Mouse (Mus musculus) inflammation-experienced regulatory T-cells, adult 16 weeks (primary cell): Measurements from ENCODE around the gene Ndrg4. TPM values are rescaled to one million over a fixed set of nuclear protein-coding genes. Genes with fewer than 3 reads are reported as not detected.

ENCODE experiments used
- polyA plus RNA-seq: library from polyadenylated mRNA; unstranded; fragments of 100-300 nt; shearing (Covaris generic); gene quantifications from one replicate; pipeline ENCODE4 v1.2.1, GENCODE M21; 2017

Ndrg4 gene
- 2.5 TPM for polyA plus RNA-seq

GRCm38 (mm10) chr8:95676631-95677030 is at the start of gene Ndrg4:
Gene Ndrg4, plus strand, starts transcription at chr8:95676980.

DNA sequence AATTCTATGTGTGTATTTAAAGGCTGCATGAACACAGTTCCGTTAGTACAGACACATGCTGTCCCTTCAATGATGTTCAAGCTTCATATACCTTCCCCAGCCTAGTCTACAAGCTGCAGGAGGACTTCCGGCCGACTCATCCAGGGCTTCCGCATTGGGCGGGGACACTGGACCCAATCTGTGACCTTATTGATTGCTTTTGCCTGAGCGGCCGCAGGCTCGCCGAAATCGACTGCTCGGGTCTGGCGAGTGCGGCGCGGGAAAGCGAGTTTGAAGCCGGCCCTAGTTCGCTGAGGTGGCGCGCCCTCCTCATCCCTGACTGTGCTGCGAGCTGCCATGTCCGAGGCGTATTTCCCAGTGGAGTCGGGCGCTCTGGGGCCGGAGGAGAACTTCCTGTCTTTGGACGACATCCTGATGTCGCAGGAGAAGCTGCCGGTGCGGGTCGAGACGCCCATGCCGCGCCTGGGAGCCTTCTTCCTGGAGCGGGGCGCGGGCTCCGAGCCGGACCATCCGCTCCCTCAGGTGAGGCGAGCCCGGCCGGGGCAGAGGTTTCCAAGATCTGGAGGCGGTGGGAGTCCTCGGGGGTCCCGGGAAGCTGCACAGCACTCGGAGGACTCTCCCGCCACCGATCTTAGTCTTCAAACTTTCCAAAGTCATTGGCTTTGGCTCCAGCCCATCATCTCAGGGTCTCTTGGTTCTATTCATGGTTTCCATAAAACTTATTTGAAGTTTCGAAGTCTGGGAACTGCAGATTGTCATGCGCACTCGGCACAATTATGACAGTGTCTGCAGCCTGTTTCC is 43.3 kb upstream of the Ndrg4 start, which contains the start of gene Gins3:
Gene Gins3 (plus strand): TSS at position 192 of the 801 bp plus-strand sequence.

GRCm38 (mm10) chr8:95715676-95716531 is 39.1 kb downstream of the Ndrg4 start, which contains the start of gene Setd6:
Gene Setd6, plus strand, starts transcription at chr8:95715881.

Other genes starting within 250 kb of the Ndrg4 start
- 47.1 TPM for gene Cfap20, start 242.1 kb upstream of the Ndrg4 start, polyA plus RNA-seq
- 5.6 TPM for gene Csnk2a2, start 186.9 kb upstream of the Ndrg4 start, polyA plus RNA-seq
- not detected for gene Ccdc113, start 142.9 kb upstream of the Ndrg4 start, polyA plus RNA-seq
- not detected for gene Prss54, start 100.6 kb upstream of the Ndrg4 start, polyA plus RNA-seq
- 17.4 TPM for gene Gins3, start 43.5 kb upstream of the Ndrg4 start, polyA plus RNA-seq
- 17.2 TPM for gene Setd6, start 38.9 kb downstream of the Ndrg4 start, polyA plus RNA-seq
- gene Cnot1, start 130.5 kb downstream of the Ndrg4 start, polyA plus RNA-seq: 156 TPM
- gene Sap18b, start 148.4 kb downstream of the Ndrg4 start, polyA plus RNA-seq: 198 TPM
- gene Slc38a7, start 176.6 kb downstream of the Ndrg4 start, polyA plus RNA-seq: 20.8 TPM
- 148 TPM for gene Got2, start 211.6 kb downstream of the Ndrg4 start, polyA plus RNA-seq